Mouse (Mus musculus) heart, embryonic 14.5 days (tissue): ENCODE data around the gene Pigg. TPM values are rescaled to one million over a fixed set of nuclear protein-coding genes. Genes with fewer than 3 reads are reported as not detected.
A peak's percentile ranks its signal among the peaks of the same experiment; 100 is the strongest.
"Not testable (repeated sequence)": the region's sequence is repeated elsewhere in the genome, so short reads cannot be mapped to it uniquely, and the experiment has no call there.

Source experiments
- ATAC-seq: fragments of 200-750 bp; cut with Nextera tagmentation; 2 replicates; pipeline ENCODE4 v1.8.0; 2017; ENCODE audit warnings: low read depth, moderate TSS enrichment; ENCODE audit not compliant: insufficient number of reproducible peaks, insufficient read depth, low FRiP score
- H3K27ac ChIP-seq, 2 experiments: fragments of 200-500 bp in 1 of 2; fragments of 300-500 bp in 1 of 2; sonication (generic) in 1 of 2; replicated peaks in 1 of 2; 2 replicates each; pipeline ENCODE4 v1.5.1; 2012 to 2014; ENCODE audit warnings: low read depth in 2 of 2, low read length in 2 of 2, control low read depth in 1 of 2, mild to moderate bottlenecking in 1 of 2, mixed read lengths in 1 of 2; ENCODE audit not compliant: control insufficient read depth in 1 of 2, insufficient read depth in 1 of 2
- H3K27me3 ChIP-seq: fragments of 300-500 bp; sonication (generic); 2 replicates; pipeline ENCODE4 v1.6.1; 2014; ENCODE audit warnings: mild to moderate bottlenecking, low read length, control low read depth; ENCODE audit not compliant: control insufficient read depth, insufficient read depth
- H3K36me3 ChIP-seq: fragments of 300-500 bp; sonication (generic); 2 replicates; pipeline ENCODE4 v1.6.1; 2014; ENCODE audit warnings: mild to moderate bottlenecking, control low read depth, low read length, mixed read lengths; ENCODE audit not compliant: control insufficient read depth, insufficient read depth
- H3K4me1 ChIP-seq, 2 experiments: fragments of 200-500 bp in 1 of 2; fragments of 300-500 bp in 1 of 2; sonication (generic) in 1 of 2; 2 replicates each; pipeline ENCODE4 v1.6.1; 2012 to 2014; ENCODE audit warnings: low read length in 2 of 2, control low read depth in 1 of 2, mixed read lengths in 1 of 2; ENCODE audit not compliant: control insufficient read depth in 2 of 2, insufficient read depth in 2 of 2
- H3K4me2 ChIP-seq: fragments of 300-500 bp; sonication (generic); 2 replicates; pipeline ENCODE4 v1.6.1; 2014; ENCODE audit warnings: mild to moderate bottlenecking, low read length
- H3K4me3 ChIP-seq, 2 experiments: fragments of 200-500 bp in 1 of 2; fragments of 300-500 bp in 1 of 2; sonication (generic) in 1 of 2; 2 replicates each; pipeline ENCODE4 v1.5.1; 2012 to 2014; ENCODE audit warnings: low read length in 2 of 2, mild to moderate bottlenecking in 2 of 2, control low read depth in 1 of 2, low read depth in 1 of 2, moderate library complexity in 1 of 2; ENCODE audit not compliant: control insufficient read depth in 1 of 2, insufficient read depth in 1 of 2
- H3K9ac ChIP-seq: fragments of 300-500 bp; sonication (generic); 2 replicates; pipeline ENCODE4 v1.6.1; 2014; ENCODE audit warnings: mild to moderate bottlenecking, low read length
- H3K9me3 ChIP-seq: fragments of 300-500 bp; sonication (generic); 2 replicates; pipeline ENCODE4 v1.6.1; 2016; ENCODE audit warnings: low read length, control low read depth; ENCODE audit not compliant: control insufficient read depth
- WGBS: fragments of 180-500 bp; shearing (Covaris S2); extraction: QIAGEN DNeasy Blood & Tissue Kit; methylation state at CpG from one replicate; pipeline ENCODE4 v1.1.7; 2014; 5-methylcytosine and 5-hydroxymethylcytosine counted together
- polyA plus RNA-seq: library from polyadenylated mRNA; unstranded; fragments of >200 nt; fragmentation: Nextera tagmentation; extraction: Ambion mirVana; gene quantifications from 2 replicates; pipeline ENCODE4 v1.2.1, GENCODE M21; 2014

The Pigg gene
- polyA plus RNA-seq: 3.0 and 3.6 TPM in 2 replicates

DNA sequence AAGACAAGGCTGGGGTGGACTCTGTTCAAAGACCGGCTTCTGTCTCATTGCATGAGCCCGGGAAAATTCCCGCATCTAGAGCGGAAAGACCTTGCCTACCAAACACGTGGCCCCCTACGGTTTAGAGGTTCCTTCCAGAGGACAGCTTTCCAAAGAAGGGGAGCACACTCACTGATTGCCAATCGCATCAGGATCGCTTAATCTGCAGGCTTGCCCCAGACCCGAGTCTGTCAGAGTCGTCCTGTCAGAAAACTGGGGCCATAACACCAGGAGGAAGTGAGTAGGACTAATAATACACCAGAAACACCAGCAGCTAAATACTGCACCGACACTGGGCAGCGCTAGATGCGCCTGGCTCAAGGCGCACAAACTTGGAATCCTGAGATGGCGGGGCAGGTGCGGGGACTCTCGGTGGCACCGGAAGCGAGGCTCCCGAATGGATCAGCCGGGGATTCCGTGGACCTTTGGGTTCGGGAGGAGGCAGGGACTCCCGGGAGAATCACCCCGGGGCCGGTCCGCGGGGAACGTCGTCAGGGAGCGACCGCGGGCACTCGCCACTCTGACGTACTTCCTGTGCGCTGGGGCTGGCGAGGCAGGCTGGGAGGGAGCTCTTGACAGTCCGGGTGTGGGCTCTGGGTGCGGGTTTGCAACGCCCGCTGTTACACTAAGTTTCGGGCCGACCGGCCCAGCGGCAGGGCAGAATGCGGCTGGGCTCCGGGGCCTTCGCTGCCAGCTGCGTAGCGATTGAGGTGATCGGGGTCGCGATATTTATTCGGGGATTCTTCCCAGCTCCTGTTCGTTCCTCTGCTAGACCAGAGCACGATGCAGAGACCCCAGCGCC is at the start of gene Pigg:
Gene Pigg (plus strand): TSS at position 386 of the 841 bp plus-strand sequence.
- Histone ChIP-seq H3K9me3 (0 out of 2 replicates have a peak, but pooled peaks cover 2% of the 10 kb centered on the region), H3K4me3 (peak within 1 kb of the TSS; percentile 70 to 78), H3K36me3 (peaks cover 4% of the 10 kb centered on the region; the same call in 1 of the 2 replicates), H3K27ac (peak within 1 kb of the TSS; percentile 59 to 81), H3K9ac (peak within 1 kb of the TSS; percentile 82), H3K4me2 (peak within 1 kb of the TSS; percentile 95), H3K4me1 (peaks cover 2 to 5% of the 10 kb centered on the region in 2 experiments; a peak in 2 of 4 replicates), H3K27me3 (no peaks in the 10 kb centered on the region)
- 0% methylated on average over 57 of the region's 57 CpGs for WGBS
- peak; percentile 94 for ATAC-seq

DNA sequence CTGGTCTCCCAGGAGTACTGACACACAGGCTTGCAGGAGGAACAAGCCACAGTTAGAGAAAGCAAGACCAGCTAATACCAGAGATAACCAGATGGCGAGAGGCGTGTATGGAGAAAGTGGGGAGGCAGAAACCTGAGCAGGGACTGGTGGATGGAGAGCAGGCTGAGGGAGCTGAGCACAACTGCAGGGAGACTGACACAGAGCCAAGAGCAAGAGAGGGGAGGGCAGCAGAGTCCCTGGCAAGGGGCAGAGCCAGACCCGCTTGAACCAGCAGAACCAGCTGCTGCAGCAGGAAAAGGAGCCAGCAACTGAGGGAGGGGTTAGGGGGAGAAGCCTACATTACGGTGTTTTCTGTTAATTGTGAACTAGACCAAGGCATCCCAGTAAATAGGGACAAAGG is 49.7 kb upstream of the Pigg start:
- Histone ChIP-seq H3K36me3 (no peaks in the 10 kb centered on the region), H3K27ac (no peak overlapping the region), H3K4me1 (peaks cover 0 to under 1% of the 10 kb centered on the region in 2 experiments; a peak in 1 of 4 replicates), H3K4me2 (no peak overlapping the region), H3K9ac (no peak overlapping the region), H3K4me3 (no peak overlapping the region), H3K9me3 (no peaks in the 10 kb centered on the region), H3K27me3 (no peaks in the 10 kb centered on the region)
- no peak for ATAC-seq
- WGBS: 32% methylated on average over 4 of the region's 4 CpGs

DNA sequence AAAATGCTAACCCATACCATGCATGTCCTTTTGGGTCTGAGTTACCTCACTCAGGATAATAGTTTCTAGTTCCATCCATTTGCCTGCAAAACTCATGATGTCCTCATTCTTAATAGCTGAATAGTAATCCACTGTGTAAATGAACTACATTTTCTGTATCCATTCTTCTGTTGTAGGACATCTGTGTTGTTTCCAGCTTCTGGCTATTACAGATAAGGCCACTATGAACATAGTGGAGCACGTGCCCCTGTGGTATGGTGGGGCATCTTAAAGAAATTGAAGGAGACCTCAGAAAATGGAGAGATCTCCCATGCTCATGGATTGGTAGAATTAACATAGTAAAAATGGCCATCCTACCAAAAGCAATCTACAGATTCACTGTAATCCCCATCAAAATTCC is 48.6 kb upstream of the Pigg start:
- not testable (repeated sequence) for ATAC-seq, H3K27ac ChIP-seq, H3K27me3 ChIP-seq, H3K4me2 ChIP-seq, H3K9me3 ChIP-seq, H3K4me1 ChIP-seq, H3K36me3 ChIP-seq, H3K4me3 ChIP-seq, H3K9ac ChIP-seq
- WGBS: 83% methylated on average over 1 of the region's 1 CpGs

DNA sequence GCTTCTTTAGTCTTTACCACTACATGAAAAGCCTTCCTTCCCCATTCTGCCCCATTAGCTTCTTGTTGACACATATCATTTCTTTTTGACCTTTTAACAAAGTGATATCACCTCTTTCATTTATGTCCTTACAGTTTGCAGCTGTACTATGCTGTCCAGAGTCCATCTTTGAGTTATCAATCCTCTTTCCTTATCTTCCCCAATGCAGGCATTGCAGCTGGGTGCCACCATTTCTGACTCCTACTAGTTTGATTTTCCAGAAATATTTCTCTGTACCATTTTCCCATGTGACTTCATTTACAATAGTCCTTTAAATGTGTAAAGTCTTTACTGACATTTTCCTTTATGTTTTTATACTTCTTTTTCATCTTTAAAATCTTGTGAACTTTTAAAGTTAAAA is 45.4 kb upstream of the Pigg start:
- H3K9me3 ChIP-seq: no peaks in the 10 kb centered on the region
- no peak overlapping the region for H3K9ac ChIP-seq

DNA sequence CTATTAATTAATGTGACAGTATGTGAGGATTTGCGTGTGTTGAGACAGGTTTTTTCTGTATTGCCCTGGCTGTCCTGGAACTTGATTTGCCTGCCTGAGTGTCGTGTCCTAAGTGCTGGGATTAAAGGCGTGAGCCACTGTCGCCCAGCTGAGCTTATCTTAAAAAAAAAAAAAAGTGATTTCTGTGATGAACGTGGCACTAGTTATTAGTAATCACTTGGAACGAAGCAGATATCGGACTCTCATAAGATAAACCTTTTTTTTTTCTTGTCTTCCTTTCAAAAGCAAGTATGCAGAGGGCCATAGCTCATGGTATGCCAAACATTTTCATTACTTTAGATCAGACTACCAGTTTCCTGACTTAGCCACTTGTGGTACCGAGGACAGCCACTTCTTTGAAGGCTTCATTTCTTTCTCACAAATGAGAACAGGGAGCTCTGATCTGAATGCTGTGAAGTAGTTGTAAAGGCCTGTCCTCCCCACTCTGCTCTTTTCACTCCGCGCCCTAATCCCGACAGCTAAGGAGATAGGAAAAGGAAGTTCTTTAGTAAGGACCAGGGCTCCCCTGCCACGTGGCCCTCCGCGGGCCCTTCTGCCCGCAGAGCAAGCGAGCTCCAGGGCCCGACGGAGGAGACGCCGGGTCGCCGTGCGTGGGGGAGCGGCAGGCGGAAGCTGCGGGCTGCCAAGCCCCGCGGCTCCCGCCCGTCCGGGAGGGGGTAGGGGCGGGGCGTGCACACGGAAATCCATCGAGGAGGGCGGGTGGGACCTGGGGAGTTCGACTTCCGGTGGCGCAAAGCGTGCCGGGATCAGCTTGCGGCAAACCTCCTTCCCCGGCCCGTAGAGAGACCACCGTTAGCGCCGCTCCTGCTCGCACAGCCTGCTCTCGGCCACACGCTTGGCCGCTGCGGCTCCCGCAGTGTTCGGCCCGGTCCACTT is 44.0 kb upstream of the Pigg start, which contains the start of gene Dr1:
Gene Dr1 (plus strand): TSS at position 771 of the 936 bp plus-strand sequence.
- no peaks in the 10 kb centered on the region for H3K27me3 ChIP-seq
- peak within 1 kb of the TSS; percentile 81 to 95 for H3K4me3 ChIP-seq
- no peaks in the 10 kb centered on the region for H3K9me3 ChIP-seq
- H3K27ac ChIP-seq: peak within 1 kb of the TSS; percentile 93 to 96
- ATAC-seq: peak; percentile 96
- H3K4me1 ChIP-seq: peaks cover 3 to 22% of the 10 kb centered on the region in 2 experiments; a peak in 3 of 4 replicates
- H3K9ac ChIP-seq: peak within 1 kb of the TSS; percentile 94
- 1% methylated on average over 47 of the region's 55 CpGs for WGBS
- peaks cover 7% of the 10 kb centered on the region; the same call in 1 of the 2 replicates for H3K36me3 ChIP-seq
- peak within 1 kb of the TSS; percentile 95 for H3K4me2 ChIP-seq

More for the DNA sequence above, 45.4 kb upstream of the Pigg start:
- Histone ChIP-seq H3K4me1 (peaks cover 3 to 22% of the 10 kb centered on the region in 2 experiments; a peak in 3 of 4 replicates), H3K36me3 (no peaks in the 10 kb centered on the region), H3K4me2 (no peak overlapping the region), H3K27me3 (no peaks in the 10 kb centered on the region), H3K27ac (no peak overlapping the region), H3K4me3 (no peak overlapping the region)
- no peak for ATAC-seq

DNA sequence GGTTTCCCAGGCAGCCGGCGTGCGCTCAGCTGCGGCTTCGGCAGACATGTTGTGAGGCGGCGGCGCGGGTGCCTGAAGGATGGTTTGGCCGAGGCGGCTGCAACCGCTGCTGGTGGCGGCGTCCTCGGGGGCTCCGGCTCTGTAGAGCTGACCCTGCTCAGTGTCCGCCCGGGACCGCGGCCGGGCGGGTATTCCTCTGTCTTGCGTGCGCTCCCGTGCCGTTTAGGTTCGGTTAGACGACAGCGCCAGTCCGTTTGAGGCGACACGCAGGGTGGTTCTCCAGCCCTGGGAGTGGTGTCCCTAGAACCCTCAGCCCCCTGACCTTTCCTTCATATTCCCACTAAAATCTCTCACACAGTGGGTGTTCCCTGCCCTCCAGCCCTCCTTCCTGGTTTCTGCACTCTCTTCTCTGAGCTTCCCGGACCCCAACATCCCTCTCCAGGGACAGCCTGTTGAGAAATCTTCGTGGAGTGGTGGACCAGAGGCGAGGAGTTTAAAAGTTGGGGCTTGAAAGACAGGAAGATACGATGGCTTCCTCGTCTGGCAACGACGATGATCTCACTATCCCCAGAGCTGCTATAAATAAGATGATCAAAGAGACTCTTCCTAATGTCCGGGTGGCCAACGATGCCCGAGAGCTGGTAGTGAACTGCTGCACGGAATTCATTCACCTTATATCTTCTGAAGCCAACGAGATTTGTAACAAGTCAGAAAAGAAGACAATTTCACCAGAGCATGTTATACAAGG is 43.2 kb upstream of the Pigg start:
- Histone ChIP-seq H3K9me3 (no peaks in the 10 kb centered on the region), H3K36me3 (peaks cover 8% of the 10 kb centered on the region; the same call in 1 of the 2 replicates), H3K4me2 (peak overlapping the region; percentile 95), H3K4me3 (peak overlapping the region; percentile 81 to 95), H3K9ac (peak overlapping the region; percentile 94), H3K4me1 (peaks cover 3 to 26% of the 10 kb centered on the region in 2 experiments; a peak in 3 of 4 replicates), H3K27me3 (no peaks in the 10 kb centered on the region), H3K27ac (peak overlapping the region; percentile 90 to 96)
- peak; percentile 58 for ATAC-seq
- under 1% methylated on average over 44 of the region's 44 CpGs for WGBS
